Mouse (Mus musculus): ENCODE measurements around the gene Gprc5a. TPM values are rescaled to one million over a fixed set of nuclear protein-coding genes. Genes with fewer than 3 reads are reported as not detected.

Gene Gprc5a
- total RNA-seq, 2 experiments from 2014 or later, result 2.8 to 2.9 TPM

DNA sequence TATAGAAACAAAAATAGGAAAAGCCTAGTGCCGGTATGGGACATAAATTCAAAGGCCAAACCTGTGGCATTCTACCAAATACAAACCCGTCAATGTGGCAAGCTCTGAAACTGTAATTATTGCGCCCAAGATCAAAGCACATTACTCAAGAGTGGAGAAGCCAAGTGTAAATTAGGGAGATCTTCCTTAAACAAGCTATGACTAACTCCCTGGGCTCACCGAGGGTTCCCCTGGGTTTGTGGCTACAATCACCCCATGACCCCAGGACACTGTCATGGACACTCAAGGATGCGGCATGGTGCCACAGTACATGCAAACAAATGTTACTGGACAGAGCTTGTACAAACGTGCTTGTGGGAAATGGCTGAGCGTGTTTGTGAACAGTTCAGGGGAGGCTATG, 67.6 kb downstream of the Gprc5a start:
- intact Hi-C loops (cut with DNase I), result no loop called here
- no peak for DNase-seq

DNA sequence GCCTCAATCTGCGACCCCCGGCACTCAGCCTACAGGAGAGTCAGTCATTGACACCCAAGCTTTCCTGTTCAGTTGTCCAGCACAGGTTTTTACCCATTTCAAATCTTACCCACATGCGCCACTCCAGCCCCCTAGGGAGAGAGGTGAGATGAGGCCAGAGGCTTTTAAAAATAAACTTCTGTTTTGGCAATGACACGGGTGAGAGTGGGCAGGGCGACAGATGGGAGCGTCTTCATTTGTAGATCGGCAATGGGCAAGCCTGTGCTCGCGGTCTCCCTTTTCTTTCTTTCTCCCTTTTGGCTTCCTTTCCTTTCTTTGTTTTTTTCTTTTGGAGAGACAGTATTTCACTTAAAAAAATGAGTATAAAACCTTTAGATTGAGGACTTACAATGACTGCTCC, 68.0 kb downstream of the Gprc5a start:
- intact Hi-C loops (cut with DNase I), result no loop called here
- no peak for DNase-seq

Other genes with a start within 250 kb of the Gprc5a start
- 1 to 10 TPM; 6.5 to 8.6 TPM for gene Crebl2, start 235.5 kb upstream of the Gprc5a start, total RNA-seq (2021)
- gene Gpr19, start 167.1 kb upstream of the Gprc5a start, total RNA-seq (2021), result 1 to 10 TPM; 4.4 to 4.7 TPM
- gene Cdkn1b, start 145.2 kb upstream of the Gprc5a start, total RNA-seq (2021), result 10 to 100 TPM; 47.5 to 49.0 TPM
- 10 to 100 TPM; 15.4 to 18.5 TPM for gene Apold1, start 83.9 kb upstream of the Gprc5a start, total RNA-seq (2021)
- 10 to 100 TPM; 39.3 to 43.3 TPM for gene Ddx47, start 54.0 kb upstream of the Gprc5a start, total RNA-seq (2021)
- not detected for gene Gprc5d, start 52.6 kb downstream of the Gprc5a start, total RNA-seq (2021)
- 1 to 10 TPM; 6.3 to 7.8 TPM for gene Fam234b, start 132.3 kb downstream of the Gprc5a start, total RNA-seq (2021)
- 10 to 100 TPM; 44.8 to 45.9 TPM for gene Hebp1, start 132.4 kb downstream of the Gprc5a start, total RNA-seq (2021)
- under 1 TPM in 1 of 2 experiments, not detected in 1; 0.86 TPM for gene Gsg1, start 188.7 kb downstream of the Gprc5a start, total RNA-seq (2021)
- gene Pbp2, start 244.8 kb downstream of the Gprc5a start, total RNA-seq (2021), result not detected